Mouse (Mus musculus): ENCODE results near the gene Zfp708. TPM values are rescaled to one million over a fixed set of nuclear protein-coding genes. Genes with fewer than 3 reads are reported as not detected.

The Zfp708 gene
- polyA plus RNA-seq, 1 experiment from 2014 or later = 4.7 TPM

DNA sequence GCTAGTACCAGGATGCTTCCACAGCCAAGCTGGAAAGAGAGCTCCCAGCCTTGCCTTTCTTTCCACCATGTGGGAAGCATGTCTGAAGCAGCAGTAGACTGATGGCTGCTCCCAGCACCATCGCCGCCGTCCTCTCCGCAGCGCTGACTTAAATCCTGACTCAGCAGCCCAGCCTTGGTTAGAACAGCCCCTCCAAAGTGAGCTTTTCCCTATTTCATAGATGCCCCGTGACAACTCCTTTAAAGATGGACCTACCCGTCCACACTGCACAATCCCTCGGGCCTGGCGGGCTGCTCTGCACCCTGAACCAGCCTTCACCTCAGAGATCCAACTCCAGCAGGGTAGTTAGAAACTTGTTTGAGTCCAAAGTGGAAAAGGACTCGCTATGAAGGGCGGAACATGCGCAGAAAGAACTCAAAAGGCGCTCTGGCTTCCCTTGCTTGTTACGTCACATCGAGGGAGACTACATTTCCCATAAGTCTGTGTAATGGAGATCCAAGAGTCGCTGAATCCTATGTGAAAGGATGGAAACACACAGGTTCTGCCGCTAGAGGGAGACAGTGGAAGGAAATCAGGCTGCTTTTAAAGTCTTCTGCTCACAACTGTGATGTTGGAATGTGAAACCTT, 10.5 kb upstream of the Zfp708 start, which contains the start of gene Gm28557:
Gene Gm28557 (minus strand): TSS at position 411 of the 627 bp plus-strand sequence.
- ATAC-seq (ENCODE audit: low read depth) = peak; percentile 99
- Histone ChIP-seq H3K4me3 (ENCODE audit: low read length) (peak within 1 kb of the TSS; percentile 66), H3K9me3 (ENCODE audit: control insufficient read depth, low read length) (peaks cover 2% of the 10 kb centered on the region; the same call in 1 of the 2 replicates), H3K36me3 (ENCODE audit: control insufficient read depth, insufficient read depth, low read length) (peaks cover 10% of the 10 kb centered on the region), H3K27ac (ENCODE audit: low read length) (peak within 1 kb of the TSS; percentile 91), H3K4me1 (replicated peaks; ENCODE audit: control insufficient read depth, insufficient read depth, low read length) (peaks cover 5% of the 10 kb centered on the region), H3K27me3 (ENCODE audit: control insufficient read depth, insufficient read depth, low read depth, low read length) (no peaks in the 10 kb centered on the region), H3K9ac (ENCODE audit: low read length) (peak within 1 kb of the TSS; percentile 78), H3K4me2 (ENCODE audit: low read depth, low read length) (peak within 1 kb of the TSS; percentile 63)
- WGBS = 0% methylated on average over 17 of the region's 17 CpGs

- ATAC-seq (ENCODE audit: low read depth) = no peak
- H3K9me3 ChIP-seq (ENCODE audit: control insufficient read depth, low read length) = peaks cover 2% of the 10 kb centered on the region; the same call in 1 of the 2 replicates
- peaks cover 5% of the 10 kb centered on the region for H3K4me1 ChIP-seq (replicated peaks; ENCODE audit: control insufficient read depth, insufficient read depth, low read length)
- H3K36me3 ChIP-seq (ENCODE audit: control insufficient read depth, insufficient read depth, low read length) = peaks cover 10% of the 10 kb centered on the region
- peak overlapping the region; percentile 78 for H3K9ac ChIP-seq (ENCODE audit: low read length)
- H3K27me3 ChIP-seq (ENCODE audit: control insufficient read depth, insufficient read depth, low read depth, low read length) = no peaks in the 10 kb centered on the region
- peak overlapping the region; percentile 63 for H3K4me2 ChIP-seq (ENCODE audit: low read depth, low read length)
- WGBS = 40% methylated on average over 9 of the region's 9 CpGs
- H3K27ac ChIP-seq (ENCODE audit: low read length) = peak overlapping the region; percentile 91
- H3K4me3 ChIP-seq (ENCODE audit: low read length) = peak overlapping the region; percentile 66
Measured at GRCm38 (mm10) chr13:67107681-67108080, 9.9 kb upstream of the Zfp708 start.

DNA sequence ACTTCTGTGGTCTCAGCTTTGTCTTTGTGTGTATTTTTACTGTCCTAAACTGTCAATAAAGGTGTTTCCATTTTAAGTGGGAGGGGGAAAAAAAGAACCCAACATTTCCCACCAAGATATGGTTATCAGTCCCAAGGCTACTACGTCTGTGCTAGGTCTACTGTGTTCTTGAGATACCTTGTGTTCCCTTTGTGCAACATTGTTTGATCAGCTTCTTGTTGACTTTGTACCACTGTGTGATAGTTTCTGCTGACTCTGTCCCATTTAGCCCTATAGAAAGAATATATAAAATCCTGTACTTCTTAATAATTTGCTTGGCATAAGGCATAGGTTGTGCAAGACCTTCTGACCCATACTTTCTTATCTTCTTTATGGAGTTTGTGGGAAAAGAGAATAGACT, 7.6 kb downstream of the Zfp708 start:
- no peaks in the 10 kb centered on the region for H3K9me3 ChIP-seq (ENCODE audit: control insufficient read depth, low read length)
- 0 out of 2 replicates have a peak, but pooled peaks cover 2% of the 10 kb centered on the region for H3K36me3 ChIP-seq (ENCODE audit: control insufficient read depth, insufficient read depth, low read length)
- WGBS = 71% methylated on average over 1 of the region's 1 CpGs
- no peaks in the 10 kb centered on the region for H3K27me3 ChIP-seq (ENCODE audit: control insufficient read depth, insufficient read depth, low read depth, low read length)
- no peaks in the 10 kb centered on the region for H3K4me1 ChIP-seq (replicated peaks; ENCODE audit: control insufficient read depth, insufficient read depth, low read length)
- H3K4me3 ChIP-seq (ENCODE audit: low read length) = no peak overlapping the region
- no peak overlapping the region for H3K4me2 ChIP-seq (ENCODE audit: low read depth, low read length)
- ATAC-seq (ENCODE audit: low read depth) = no peak
- no peak overlapping the region for H3K9ac ChIP-seq (ENCODE audit: low read length)
- no peak overlapping the region for H3K27ac ChIP-seq (ENCODE audit: low read length)

- H3K27ac ChIP-seq (ENCODE audit: low read length) = peak overlapping the region; percentile 95; the same call in 1 of the 2 replicates
- H3K4me2 ChIP-seq (ENCODE audit: low read depth, low read length) = peak overlapping the region; percentile 78
- no peaks in the 10 kb centered on the region for H3K27me3 ChIP-seq (ENCODE audit: control insufficient read depth, insufficient read depth, low read depth, low read length)
- no peak for ATAC-seq (ENCODE audit: low read depth)
- peak overlapping the region; percentile 76 for H3K9ac ChIP-seq (ENCODE audit: low read length)
- H3K4me1 ChIP-seq (replicated peaks; ENCODE audit: control insufficient read depth, insufficient read depth, low read length) = peaks cover 3% of the 10 kb centered on the region; the same call in 1 of the 2 replicates
- WGBS = 67% methylated on average over 1 of the region's 1 CpGs
- H3K4me3 ChIP-seq (ENCODE audit: low read length) = peak overlapping the region; percentile 72; the same call in 1 of the 2 replicates
- peaks cover 4% of the 10 kb centered on the region; the same call in 1 of the 2 replicates for H3K36me3 ChIP-seq (ENCODE audit: control insufficient read depth, insufficient read depth, low read length)
- H3K9me3 ChIP-seq (ENCODE audit: control insufficient read depth, low read length) = no peaks in the 10 kb centered on the region
Measured at GRCm38 (mm10) chr13:67081946-67082345, 15.8 kb downstream of the Zfp708 start.

GRCm38 (mm10) chr13:67081142-67081713, 16.5 kb downstream of the Zfp708 start:
- peaks cover 3% of the 10 kb centered on the region; the same call in 1 of the 2 replicates for H3K4me1 ChIP-seq (replicated peaks; ENCODE audit: control insufficient read depth, insufficient read depth, low read length)
- no peaks in the 10 kb centered on the region for H3K9me3 ChIP-seq (ENCODE audit: control insufficient read depth, low read length)
- H3K4me2 ChIP-seq (ENCODE audit: low read depth, low read length) = peak overlapping the region; percentile 78
- peak overlapping the region; percentile 76 for H3K9ac ChIP-seq (ENCODE audit: low read length)
- H3K4me3 ChIP-seq (ENCODE audit: low read length) = peak overlapping the region; percentile 72
- peaks cover 6% of the 10 kb centered on the region; the same call in 1 of the 2 replicates for H3K36me3 ChIP-seq (ENCODE audit: control insufficient read depth, insufficient read depth, low read length)
- peak; percentile 99 for ATAC-seq (ENCODE audit: low read depth)
- under 1% methylated on average over 24 of the region's 24 CpGs for WGBS
- no peaks in the 10 kb centered on the region for H3K27me3 ChIP-seq (ENCODE audit: control insufficient read depth, insufficient read depth, low read depth, low read length)
- peak overlapping the region; percentile 95 for H3K27ac ChIP-seq (ENCODE audit: low read length)

DNA sequence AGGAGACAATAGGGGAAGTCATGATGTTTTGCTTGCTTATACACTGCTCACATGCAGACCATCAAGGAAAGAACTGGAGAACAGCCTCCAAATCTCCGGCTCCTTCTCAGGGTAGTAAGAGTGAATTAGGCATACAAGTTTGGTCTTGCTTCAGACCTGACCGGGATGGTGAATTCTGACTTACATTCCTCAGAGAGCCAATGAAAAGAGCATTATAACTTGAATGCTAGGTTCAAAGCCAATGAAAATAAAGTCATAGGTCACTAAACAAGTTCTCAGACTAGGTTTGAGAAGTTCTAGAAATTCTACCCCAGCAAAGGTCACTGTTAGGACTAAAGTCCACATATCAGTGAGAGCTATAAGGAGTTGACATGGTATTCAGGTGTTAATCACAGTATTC, 20.5 kb downstream of the Zfp708 start:
- 95% methylated on average over 2 of the region's 2 CpGs for WGBS
- Histone ChIP-seq H3K27me3 (ENCODE audit: control insufficient read depth, insufficient read depth, low read depth, low read length) (no peaks in the 10 kb centered on the region), H3K4me3 (ENCODE audit: low read length) (no peak overlapping the region), H3K9me3 (ENCODE audit: control insufficient read depth, low read length) (0 out of 2 replicates have a peak, but pooled peaks cover 5% of the 10 kb centered on the region), H3K27ac (ENCODE audit: low read length) (no peak overlapping the region), H3K4me1 (replicated peaks; ENCODE audit: control insufficient read depth, insufficient read depth, low read length) (peaks cover 3% of the 10 kb centered on the region; the same call in 1 of the 2 replicates), H3K36me3 (ENCODE audit: control insufficient read depth, insufficient read depth, low read length) (peaks cover 26% of the 10 kb centered on the region), H3K9ac (ENCODE audit: low read length) (no peak overlapping the region), H3K4me2 (ENCODE audit: low read depth, low read length) (no peak overlapping the region)
- ATAC-seq (ENCODE audit: low read depth) = no peak

DNA sequence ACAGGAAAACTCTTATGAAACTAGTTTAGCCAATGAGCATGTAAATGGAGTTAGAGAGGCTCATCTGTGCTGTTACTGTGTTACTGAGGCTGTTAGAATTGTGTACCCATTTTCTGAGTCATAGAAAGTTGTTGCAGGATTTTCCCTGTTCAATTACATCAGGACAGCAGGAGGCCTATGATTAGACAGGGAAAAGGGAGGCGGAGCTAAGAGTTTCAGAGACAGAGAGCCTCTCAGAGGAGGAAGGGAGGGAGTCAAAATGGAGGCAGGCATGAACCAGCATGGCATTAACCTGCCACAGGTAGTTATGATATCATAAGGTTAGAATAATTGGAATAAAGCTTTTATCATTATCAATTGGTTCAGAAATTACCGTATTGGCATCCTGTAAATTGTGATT, 25.0 kb downstream of the Zfp708 start:
- Histone ChIP-seq H3K27me3 (ENCODE audit: control insufficient read depth, insufficient read depth, low read depth, low read length) (no peaks in the 10 kb centered on the region), H3K4me3 (ENCODE audit: low read length) (no peak overlapping the region), H3K4me2 (ENCODE audit: low read depth, low read length) (no peak overlapping the region), H3K4me1 (replicated peaks; ENCODE audit: control insufficient read depth, insufficient read depth, low read length) (no peaks in the 10 kb centered on the region), H3K36me3 (ENCODE audit: control insufficient read depth, insufficient read depth, low read length) (peaks cover 49% of the 10 kb centered on the region), H3K27ac (ENCODE audit: low read length) (no peak overlapping the region), H3K9ac (ENCODE audit: low read length) (no peak overlapping the region), H3K9me3 (ENCODE audit: control insufficient read depth, low read length) (peaks cover 17% of the 10 kb centered on the region)
- no peak for ATAC-seq (ENCODE audit: low read depth)
- WGBS = 94% methylated on average over 2 of the region's 2 CpGs

- H3K4me3 ChIP-seq (ENCODE audit: low read length) = no peak overlapping the region
- no peaks in the 10 kb centered on the region for H3K27me3 ChIP-seq (ENCODE audit: control insufficient read depth, insufficient read depth, low read depth, low read length)
- peaks cover 6% of the 10 kb centered on the region for H3K9me3 ChIP-seq (ENCODE audit: control insufficient read depth, low read length)
- H3K27ac ChIP-seq (ENCODE audit: low read length) = no peak overlapping the region
- no peak overlapping the region for H3K4me2 ChIP-seq (ENCODE audit: low read depth, low read length)
- H3K36me3 ChIP-seq (ENCODE audit: control insufficient read depth, insufficient read depth, low read length) = peaks cover 14% of the 10 kb centered on the region
- H3K9ac ChIP-seq (ENCODE audit: low read length) = no peak overlapping the region
- WGBS = 88% methylated on average over 8 of the region's 8 CpGs
- no peaks in the 10 kb centered on the region for H3K4me1 ChIP-seq (replicated peaks; ENCODE audit: control insufficient read depth, insufficient read depth, low read length)
- no peak for ATAC-seq (ENCODE audit: low read depth)
Measured at GRCm38 (mm10) chr13:67065386-67065785, 32.4 kb downstream of the Zfp708 start.

- no peaks in the 10 kb centered on the region for H3K9me3 ChIP-seq (ENCODE audit: control insufficient read depth, low read length)
- H3K9ac ChIP-seq (ENCODE audit: low read length) = no peak overlapping the region
- no peaks in the 10 kb centered on the region for H3K36me3 ChIP-seq (ENCODE audit: control insufficient read depth, insufficient read depth, low read length)
- WGBS = 42% methylated on average over 7 of the region's 7 CpGs
- H3K27me3 ChIP-seq (ENCODE audit: control insufficient read depth, insufficient read depth, low read depth, low read length) = no peaks in the 10 kb centered on the region
- H3K4me3 ChIP-seq (ENCODE audit: low read length) = no peak overlapping the region
- H3K27ac ChIP-seq (ENCODE audit: low read length) = no peak overlapping the region
- no peak overlapping the region for H3K4me2 ChIP-seq (ENCODE audit: low read depth, low read length)
- ATAC-seq (ENCODE audit: low read depth) = no peak
- peaks cover 3% of the 10 kb centered on the region; the same call in 1 of the 2 replicates for H3K4me1 ChIP-seq (replicated peaks; ENCODE audit: control insufficient read depth, insufficient read depth, low read length)
Measured at GRCm38 (mm10) chr13:67062427-67062826, 35.3 kb downstream of the Zfp708 start.
